Mouse (Mus musculus) myocyte (in vitro differentiated cells): ENCODE results near the gene Cyth4. TPM values are rescaled to one million over a fixed set of nuclear protein-coding genes. Genes with fewer than 3 reads are reported as not detected.

ENCODE experiments used
- H3K27me3 ChIP-seq: one replicate; pipeline ENCODE4 v1.6.1; 2011; ENCODE audit not compliant: control insufficient read depth, insufficient read depth, insufficient read length
- H3K36me3 ChIP-seq: one replicate; pipeline ENCODE4 v1.6.1; 2011; ENCODE audit not compliant: control insufficient read depth, insufficient read depth
- H3K4me2 ChIP-seq: one replicate; pipeline ENCODE4 v1.6.1; 2011; ENCODE audit warnings: low read depth, control low read depth
- H3K4me3 ChIP-seq: one replicate; pipeline ENCODE4 v1.5.1; 2011; ENCODE audit warnings: mild to moderate bottlenecking, control low read depth, moderate library complexity
- H3K79me2 ChIP-seq: one replicate; pipeline ENCODE4 v1.6.1; 2011; ENCODE audit not compliant: control insufficient read depth, insufficient read depth
- H3ac ChIP-seq: one replicate; pipeline ENCODE4 v1.6.1; 2011; ENCODE audit not compliant: control insufficient read depth, insufficient read length
- CEBPB ChIP-seq: IDR thresholded peaks from 2 replicates; pipeline ENCODE4 v1.6.1; 2011; ENCODE audit warnings: mild to moderate bottlenecking, moderate library complexity; ENCODE audit not compliant: poor library complexity, insufficient read depth, severe bottlenecking
- E2F4 ChIP-seq: IDR thresholded peaks from one replicate; pipeline ENCODE4 v1.6.1; 2011; ENCODE audit warnings: mild to moderate bottlenecking, control low read depth, moderate library complexity; ENCODE audit not compliant: insufficient read depth
- MAX ChIP-seq: IDR thresholded peaks from one replicate; pipeline ENCODE4 v1.6.1; 2011; ENCODE audit warnings: low read depth, mild to moderate bottlenecking, control low read depth
- MYOD1 ChIP-seq, 3 experiments: IDR thresholded peaks; one replicate each; pipeline ENCODE4 v1.6.1; 2011; ENCODE audit warnings: control low read depth in 2 of 3, low read depth in 2 of 3, mild to moderate bottlenecking in 2 of 3, moderate library complexity in 1 of 3; ENCODE audit not compliant: insufficient read length in 2 of 3, control insufficient read depth in 1 of 3
- MYOG ChIP-seq, 3 experiments: IDR thresholded peaks; one replicate each; pipeline ENCODE4 v1.6.1; 2011; ENCODE audit warnings: control low read depth in 2 of 3, low read depth in 2 of 3, mild to moderate bottlenecking in 2 of 3; ENCODE audit not compliant: insufficient read length in 2 of 3, control insufficient read depth in 1 of 3, insufficient read depth in 1 of 3
- POLR2A ChIP-seq: IDR thresholded peaks from one replicate; pipeline ENCODE4 v1.6.1; 2011; ENCODE audit warnings: low read depth, mild to moderate bottlenecking, control low read depth, moderate library complexity; ENCODE audit not compliant: insufficient read length
- POLR2AphosphoS2 ChIP-seq: IDR thresholded peaks from one replicate; pipeline ENCODE4 v1.6.1; 2011; ENCODE audit warnings: low read depth, control low read depth; ENCODE audit not compliant: insufficient read length
- REST ChIP-seq: IDR thresholded peaks from one replicate; pipeline ENCODE4 v1.6.1; 2011; ENCODE audit warnings: mild to moderate bottlenecking, control low read depth, moderate library complexity; ENCODE audit not compliant: insufficient read depth, insufficient read length
- SRF ChIP-seq: IDR thresholded peaks from one replicate; pipeline ENCODE4 v1.6.1; 2011; ENCODE audit warnings: low read depth; ENCODE audit not compliant: control insufficient read depth, insufficient read length
- TCF12 ChIP-seq: IDR thresholded peaks from one replicate; pipeline ENCODE4 v1.6.1; 2011; ENCODE audit warnings: mild to moderate bottlenecking, control low read depth; ENCODE audit not compliant: poor library complexity, insufficient read depth, severe bottlenecking
- TCF3 ChIP-seq: IDR thresholded peaks from one replicate; pipeline ENCODE4 v1.6.1; 2011; ENCODE audit warnings: low read depth, control low read depth; ENCODE audit not compliant: insufficient read length
- USF1 ChIP-seq: IDR thresholded peaks from one replicate; pipeline ENCODE4 v1.6.1; 2011; ENCODE audit warnings: low read depth, mild to moderate bottlenecking, control low read depth, moderate library complexity
- polyA plus RNA-seq: library from polyadenylated mRNA; unstranded; fragments of >200 nt; fragmentation: generic; extraction: Trizol; gene quantifications from one replicate; pipeline ENCODE4 v1.2.1, GENCODE M21; 2012; ENCODE audit warnings: missing spikeins

Cyth4 gene
- polyA plus RNA-seq, 1 experiment: 0.10 TPM

- Histone ChIP-seq H3ac (no peak overlapping the region), H3K36me3 (no peaks in the 10 kb centered on the region), H3K27me3 (peaks cover 84% of the 10 kb centered on the region), H3K4me2 (no peak overlapping the region), H3K4me3 (no peak overlapping the region), H3K79me2 (no peaks in the 10 kb centered on the region)
- TF ChIP-seq USF1: no peak
- TF ChIP-seq E2F4: no peak
- TF ChIP-seq MYOD1 (IDR thresholded peaks at IDR 0.05; ENCODE audit: control insufficient read depth in 1 of 3, insufficient read length in 2 of 3, low read depth in 2 of 3): no peak
- no peak for TF ChIP-seq POLR2AphosphoS2
- TF ChIP-seq SRF: no peak
- TF ChIP-seq REST: no peak
- TF ChIP-seq MYOG (IDR thresholded peaks at IDR 0.05; ENCODE audit: control insufficient read depth in 1 of 3, insufficient read depth in 1 of 3, insufficient read length in 2 of 3, low read depth in 2 of 3): no peak
- TF ChIP-seq TCF3: no peak
- no peak for TF ChIP-seq CEBPB
- no peak for TF ChIP-seq MAX
- no peak for TF ChIP-seq POLR2A
- TF ChIP-seq TCF12: no peak
These were observed 67.4 kb downstream of the Cyth4 start for GRCm38 (mm10) chr15:78664268-78664667.

- Histone ChIP-seq H3K4me3 (no peak overlapping the region), H3ac (no peak overlapping the region), H3K36me3 (no peaks in the 10 kb centered on the region), H3K27me3 (peaks cover 88% of the 10 kb centered on the region), H3K79me2 (no peaks in the 10 kb centered on the region), H3K4me2 (no peak overlapping the region)
- TF ChIP-seq CEBPB: no peak
- no peak for TF ChIP-seq E2F4
- no peak for TF ChIP-seq MYOG (IDR thresholded peaks at IDR 0.05; ENCODE audit: control insufficient read depth in 1 of 3, insufficient read depth in 1 of 3, insufficient read length in 2 of 3, low read depth in 2 of 3)
- TF ChIP-seq TCF12: no peak
- no peak for TF ChIP-seq MYOD1 (IDR thresholded peaks at IDR 0.05; ENCODE audit: control insufficient read depth in 1 of 3, insufficient read length in 2 of 3, low read depth in 2 of 3)
- TF ChIP-seq SRF: no peak
- no peak for TF ChIP-seq TCF3
- no peak for TF ChIP-seq USF1
- TF ChIP-seq POLR2A: no peak
- no peak for TF ChIP-seq REST
- no peak for TF ChIP-seq POLR2AphosphoS2
- TF ChIP-seq MAX: no peak
These were observed 72.5 kb downstream of the Cyth4 start for GRCm38 (mm10) chr15:78669221-78669871.

- H3K27me3 ChIP-seq: peaks cover 80% of the 10 kb centered on the region
- H3K36me3 ChIP-seq: no peaks in the 10 kb centered on the region
- H3K4me2 ChIP-seq: no peak overlapping the region
These were observed 73.5 kb downstream of the Cyth4 start for GRCm38 (mm10) chr15:78670341-78670740.

More at GRCm38 (mm10) chr15:78670341-78670740, 73.5 kb downstream of the Cyth4 start:
- no peak overlapping the region for H3K4me3 ChIP-seq
- TF ChIP-seq POLR2AphosphoS2 (no peak), CEBPB (no peak), SRF (no peak), USF1 (no peak), E2F4 (no peak), TCF3 (no peak), POLR2A (no peak), TCF12 (no peak), MYOD1 (IDR thresholded peaks at IDR 0.05; ENCODE audit: control insufficient read depth in 1 of 3, insufficient read length in 2 of 3, low read depth in 2 of 3) (no peak), REST (no peak), MAX (no peak), MYOG (IDR thresholded peaks at IDR 0.05; ENCODE audit: control insufficient read depth in 1 of 3, insufficient read depth in 1 of 3, insufficient read length in 2 of 3, low read depth in 2 of 3) (no peak)
- H3K79me2 ChIP-seq: no peaks in the 10 kb centered on the region
- H3ac ChIP-seq: no peak overlapping the region

Other genes with a start within 250 kb of the Cyth4 start
- not detected for gene Tex33, start 201.1 kb upstream of the Cyth4 start, polyA plus RNA-seq
- 9.8 TPM for gene Tst, start 191.1 kb upstream of the Cyth4 start, polyA plus RNA-seq
- gene Mpst, start 190.6 kb upstream of the Cyth4 start, polyA plus RNA-seq: 77.1 TPM
- gene Kctd17, start 168.5 kb upstream of the Cyth4 start, polyA plus RNA-seq: 161 TPM
- 0.08 TPM for gene Tmprss6, start 128.4 kb upstream of the Cyth4 start, polyA plus RNA-seq
- gene Il2rb, start 101.8 kb upstream of the Cyth4 start, polyA plus RNA-seq: 0.67 TPM
- 66.2 TPM for gene C1qtnf6, start 65.6 kb upstream of the Cyth4 start, polyA plus RNA-seq
- gene Sstr3, start 52.4 kb upstream of the Cyth4 start, polyA plus RNA-seq: not detected
- not detected for gene Rac2, start 24.3 kb upstream of the Cyth4 start, polyA plus RNA-seq
- gene Elfn2, start 121.7 kb downstream of the Cyth4 start, polyA plus RNA-seq: 0.07 TPM
- gene Mfng, start 176.4 kb downstream of the Cyth4 start, polyA plus RNA-seq: 0.06 TPM
- 1.4 TPM for gene Card10, start 206.0 kb downstream of the Cyth4 start, polyA plus RNA-seq
- 76.0 TPM for gene Cdc42ep1, start 245.6 kb downstream of the Cyth4 start, polyA plus RNA-seq